Mouse (Mus musculus): ENCODE results near the gene Mrps22. TPM values are rescaled to one million over a fixed set of nuclear protein-coding genes. Genes with fewer than 3 reads are reported as not detected.

Gene Mrps22
- polyA plus RNA-seq, 1 experiment from 2014 or later: 76.8 TPM

DNA sequence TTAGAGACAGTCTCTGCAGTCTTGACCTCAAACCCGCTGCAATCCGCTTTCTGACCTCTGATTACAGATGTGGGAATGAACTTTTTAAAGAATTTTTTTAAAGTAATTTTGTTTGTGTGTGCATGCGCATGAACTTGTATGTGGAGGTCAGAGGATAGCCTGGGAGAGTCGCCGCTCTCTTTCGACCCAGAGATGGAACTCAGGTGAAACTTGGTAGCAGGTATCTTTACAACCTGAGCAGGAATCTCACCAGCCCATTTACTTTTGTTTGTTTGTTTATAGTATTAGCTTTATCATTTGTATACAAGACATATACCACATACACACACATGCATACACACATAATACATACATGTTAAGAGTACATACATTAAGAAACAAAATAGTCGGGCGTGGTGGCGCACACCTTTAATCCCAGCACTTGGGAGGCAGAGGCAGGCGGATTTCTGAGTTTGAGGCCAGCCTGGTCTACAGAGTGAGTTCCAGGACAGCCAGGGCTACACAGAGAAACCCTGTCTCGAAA lies 438 bp upstream of the Mrps22 start:
- no peaks in the 10 kb centered on the region for H3K27me3 ChIP-seq (ENCODE audit: control insufficient read depth, insufficient read depth, low read length)
- H3K9ac ChIP-seq (ENCODE audit: low read depth, low read length): no peak overlapping the region
- no peak overlapping the region for H3K27ac ChIP-seq (ENCODE audit: low read depth, low read length)
- 52% methylated on average over 11 of the region's 11 CpGs for WGBS
- peak; percentile 51; the same call in 1 of the 2 replicates for ATAC-seq (ENCODE audit: low FRiP score)
- no peaks in the 10 kb centered on the region for H3K9me3 ChIP-seq (ENCODE audit: control insufficient read depth, low read length)
- H3K36me3 ChIP-seq (ENCODE audit: control insufficient read depth, insufficient read depth, low read length): no peaks in the 10 kb centered on the region
- DNase-seq (ENCODE audit: low spot score): no peak
- H3K4me1 ChIP-seq (replicated peaks; ENCODE audit: control insufficient read depth, insufficient read depth, low read length): no peaks in the 10 kb centered on the region
- peak overlapping the region; percentile 19 for H3K4me2 ChIP-seq (replicated peaks; ENCODE audit: low read depth, low read length)
- peak overlapping the region; percentile 62 for H3K4me3 ChIP-seq (ENCODE audit: low read depth, low read length)

GRCm38 (mm10) chr9:98600094-98600493 lies 1.4 kb downstream of the Mrps22 start:
- Histone ChIP-seq H3K27ac (ENCODE audit: low read depth, low read length) (no peak overlapping the region), H3K9me3 (ENCODE audit: control insufficient read depth, low read length) (no peaks in the 10 kb centered on the region), H3K9ac (ENCODE audit: low read depth, low read length) (no peak overlapping the region), H3K36me3 (ENCODE audit: control insufficient read depth, insufficient read depth, low read length) (no peaks in the 10 kb centered on the region), H3K4me2 (replicated peaks; ENCODE audit: low read depth, low read length) (peak overlapping the region; percentile 90; the same call in 1 of the 2 replicates), H3K4me1 (replicated peaks; ENCODE audit: control insufficient read depth, insufficient read depth, low read length) (no peaks in the 10 kb centered on the region), H3K27me3 (ENCODE audit: control insufficient read depth, insufficient read depth, low read length) (no peaks in the 10 kb centered on the region), H3K4me3 (ENCODE audit: low read depth, low read length) (no peak overlapping the region)
- WGBS: 97% methylated on average over 6 of the region's 6 CpGs
- DNase-seq (ENCODE audit: low spot score) (no peak), ATAC-seq (ENCODE audit: low FRiP score) (no peak)

DNA sequence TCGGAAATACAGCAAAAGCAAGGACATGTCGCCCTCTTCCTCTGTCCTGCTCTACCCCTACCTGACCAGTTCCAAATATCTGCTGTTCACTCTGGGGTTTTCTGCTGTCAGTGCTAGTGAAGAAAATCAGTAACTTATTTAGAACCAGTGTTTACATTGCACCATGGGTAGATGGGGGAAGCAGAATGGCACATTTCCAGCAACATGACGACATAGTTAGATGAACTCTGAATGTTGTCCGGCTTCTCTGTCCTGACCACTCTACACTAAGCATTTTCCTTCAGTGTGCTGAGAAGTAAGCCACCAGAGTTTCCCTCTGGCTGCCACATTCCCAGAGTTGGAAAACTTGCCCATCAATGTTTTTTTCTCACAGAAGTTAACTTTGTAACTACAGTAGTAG lies 17.6 kb downstream of the Mrps22 start:
- H3K4me1 ChIP-seq (replicated peaks; ENCODE audit: control insufficient read depth, insufficient read depth, low read length): no peaks in the 10 kb centered on the region
- no peak for ATAC-seq (ENCODE audit: low FRiP score)
- no peaks in the 10 kb centered on the region for H3K9me3 ChIP-seq (ENCODE audit: control insufficient read depth, low read length)
- no peaks in the 10 kb centered on the region for H3K27me3 ChIP-seq (ENCODE audit: control insufficient read depth, insufficient read depth, low read length)
- H3K4me2 ChIP-seq (replicated peaks; ENCODE audit: low read depth, low read length): no peak overlapping the region
- H3K9ac ChIP-seq (ENCODE audit: low read depth, low read length): no peak overlapping the region
- peaks cover 16% of the 10 kb centered on the region; the same call in 1 of the 2 replicates for H3K36me3 ChIP-seq (ENCODE audit: control insufficient read depth, insufficient read depth, low read length)
- H3K4me3 ChIP-seq (ENCODE audit: low read depth, low read length): no peak overlapping the region
- DNase-seq (ENCODE audit: low spot score): no peak
- 88% methylated on average over 4 of the region's 4 CpGs for WGBS
- H3K27ac ChIP-seq (ENCODE audit: low read depth, low read length): no peak overlapping the region

DNA sequence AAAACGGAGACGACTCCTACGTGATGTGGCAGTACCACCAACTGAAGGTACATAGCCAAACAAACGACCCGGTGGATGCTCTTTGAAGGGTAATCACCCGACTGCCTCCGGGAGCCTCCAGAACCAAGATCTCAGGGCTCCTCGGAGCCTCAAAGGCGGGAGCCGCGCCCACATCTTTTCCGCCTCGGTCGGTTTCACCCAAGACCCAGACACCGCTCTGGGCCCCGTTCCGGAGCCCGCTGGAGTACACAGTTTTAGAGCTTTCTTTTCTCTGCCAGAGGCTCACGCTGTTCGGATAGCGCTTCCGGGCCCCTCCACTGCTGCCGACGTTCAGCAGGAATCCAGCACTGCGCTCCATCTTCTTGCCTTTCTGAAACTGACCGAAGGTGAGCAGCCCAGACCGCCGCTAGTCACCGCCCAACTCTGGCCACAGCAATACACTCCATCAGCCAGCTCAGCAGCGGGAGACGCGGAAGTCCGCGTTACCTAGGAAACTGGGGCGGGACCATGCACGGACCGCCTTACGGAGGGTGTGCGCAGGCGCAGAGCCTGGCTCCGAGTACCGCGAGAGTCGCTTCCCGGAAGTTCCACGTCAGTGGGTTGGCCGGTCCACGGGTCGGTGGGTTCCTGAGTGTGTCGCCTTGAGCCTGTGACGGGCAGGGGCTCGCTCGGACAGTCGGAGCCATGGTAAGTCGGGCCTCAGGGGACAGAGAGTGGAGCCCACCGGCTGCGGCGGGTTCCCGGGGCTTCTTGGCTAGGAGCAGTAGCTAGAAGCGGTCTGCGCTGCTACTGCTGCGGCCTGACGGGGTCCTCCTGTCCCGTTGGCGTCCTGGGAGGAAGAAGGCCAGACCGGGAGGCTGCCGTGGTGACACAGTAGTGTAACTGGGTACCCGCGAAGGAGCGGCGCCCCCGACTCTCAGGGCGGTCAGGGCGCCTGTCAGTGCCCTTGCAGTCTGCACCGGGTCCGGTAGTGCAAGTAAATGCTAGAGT lies 38.0 kb downstream of the Mrps22 start, which contains the start of gene Copb2:
TSS of gene Copb2 (plus strand) at position 585 of the 990 bp plus-strand sequence.
- peak; percentile 100 for ATAC-seq (ENCODE audit: low FRiP score)
- H3K9ac ChIP-seq (ENCODE audit: low read depth, low read length): peak within 1 kb of the TSS; percentile 92
- under 1% methylated on average over 76 of the region's 76 CpGs for WGBS

DNA sequence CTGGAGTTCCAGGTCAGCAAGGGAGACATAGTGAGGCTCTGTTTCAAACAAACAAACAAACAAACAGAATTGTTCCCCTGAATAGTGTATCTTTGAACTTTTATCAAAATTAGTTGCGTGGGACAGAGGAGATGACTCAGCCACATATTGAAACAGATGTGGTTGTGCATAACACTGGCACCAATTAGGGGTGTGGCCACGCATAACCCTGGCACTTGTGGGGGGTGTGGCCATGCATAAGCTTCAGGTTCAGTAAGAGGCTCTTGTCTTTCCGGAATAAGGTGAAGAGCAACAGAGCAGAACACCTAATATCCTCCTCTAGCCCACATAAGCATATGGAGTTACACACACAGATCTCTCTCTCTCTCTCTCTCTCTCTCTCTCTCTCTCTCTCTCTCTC lies 57.4 kb downstream of the Mrps22 start:
- no peak for ATAC-seq (ENCODE audit: low FRiP score)
- no peaks in the 10 kb centered on the region for H3K9me3 ChIP-seq (ENCODE audit: control insufficient read depth, low read length)

More for the DNA sequence above, 38.0 kb downstream of the Mrps22 start, which contains the start of gene Copb2:
- Histone ChIP-seq H3K27ac (ENCODE audit: low read depth, low read length) (peak within 1 kb of the TSS; percentile 85), H3K4me2 (replicated peaks; ENCODE audit: low read depth, low read length) (peak within 1 kb of the TSS; percentile 77), H3K4me1 (replicated peaks; ENCODE audit: control insufficient read depth, insufficient read depth, low read length) (no peaks in the 10 kb centered on the region), H3K27me3 (ENCODE audit: control insufficient read depth, insufficient read depth, low read length) (no peaks in the 10 kb centered on the region), H3K9me3 (ENCODE audit: control insufficient read depth, low read length) (no peaks in the 10 kb centered on the region), H3K36me3 (ENCODE audit: control insufficient read depth, insufficient read depth, low read length) (no peaks in the 10 kb centered on the region), H3K4me3 (ENCODE audit: low read depth, low read length) (peak within 1 kb of the TSS; percentile 93)
- peak; percentile 100 for DNase-seq (ENCODE audit: low spot score)

More for the DNA sequence above, 57.4 kb downstream of the Mrps22 start:
- WGBS: 88% methylated on average over 3 of the region's 3 CpGs
- Histone ChIP-seq H3K4me2 (replicated peaks; ENCODE audit: low read depth, low read length) (no peak overlapping the region), H3K27me3 (ENCODE audit: control insufficient read depth, insufficient read depth, low read length) (no peaks in the 10 kb centered on the region), H3K4me3 (ENCODE audit: low read depth, low read length) (no peak overlapping the region), H3K9ac (ENCODE audit: low read depth, low read length) (no peak overlapping the region), H3K4me1 (replicated peaks; ENCODE audit: control insufficient read depth, insufficient read depth, low read length) (no peaks in the 10 kb centered on the region), H3K27ac (ENCODE audit: low read depth, low read length) (no peak overlapping the region), H3K36me3 (ENCODE audit: control insufficient read depth, insufficient read depth, low read length) (no peaks in the 10 kb centered on the region)
- DNase-seq (ENCODE audit: low spot score): no peak

Other genes starting within 250 kb of the Mrps22 start
- gene Rbp1, start 178.7 kb downstream of the Mrps22 start, polyA plus RNA-seq (2014; fragmentation: Nextera tagmentation; extraction: Ambion mirVana): 48.7 and 57.8 TPM in 2 replicates
- 0.78 and 1.3 TPM in 2 replicates for gene Rbp2, start 115.5 kb downstream of the Mrps22 start, polyA plus RNA-seq (2014; fragmentation: Nextera tagmentation; extraction: Ambion mirVana)
- gene Copb2, start 37.9 kb downstream of the Mrps22 start, polyA plus RNA-seq (2014; fragmentation: Nextera tagmentation; extraction: Ambion mirVana): 169 and 201 TPM in 2 replicates
- not detected in 2 replicates for gene Prr23a1, start 240.8 kb upstream of the Mrps22 start, polyA plus RNA-seq (2014; fragmentation: Nextera tagmentation; extraction: Ambion mirVana)

Data from hindbrain, embryonic 11.5 days (tissue).